Mouse (Mus musculus) skeletal muscle tissue, postnatal 0 days (tissue): ENCODE results near the gene Tmem132e. TPM values are rescaled to one million over a fixed set of nuclear protein-coding genes. Genes with fewer than 3 reads are reported as not detected.

Experiments
- polyA plus RNA-seq: library from polyadenylated mRNA; unstranded; fragments of >200 nt; fragmentation: Nextera tagmentation; extraction: Ambion mirVana; gene quantifications from 2 replicates; pipeline ENCODE4 v1.2.1, GENCODE M21; 2015

Tmem132e gene
- polyA plus RNA-seq, result 0.13 and 0.43 TPM in 2 replicates

DNA sequence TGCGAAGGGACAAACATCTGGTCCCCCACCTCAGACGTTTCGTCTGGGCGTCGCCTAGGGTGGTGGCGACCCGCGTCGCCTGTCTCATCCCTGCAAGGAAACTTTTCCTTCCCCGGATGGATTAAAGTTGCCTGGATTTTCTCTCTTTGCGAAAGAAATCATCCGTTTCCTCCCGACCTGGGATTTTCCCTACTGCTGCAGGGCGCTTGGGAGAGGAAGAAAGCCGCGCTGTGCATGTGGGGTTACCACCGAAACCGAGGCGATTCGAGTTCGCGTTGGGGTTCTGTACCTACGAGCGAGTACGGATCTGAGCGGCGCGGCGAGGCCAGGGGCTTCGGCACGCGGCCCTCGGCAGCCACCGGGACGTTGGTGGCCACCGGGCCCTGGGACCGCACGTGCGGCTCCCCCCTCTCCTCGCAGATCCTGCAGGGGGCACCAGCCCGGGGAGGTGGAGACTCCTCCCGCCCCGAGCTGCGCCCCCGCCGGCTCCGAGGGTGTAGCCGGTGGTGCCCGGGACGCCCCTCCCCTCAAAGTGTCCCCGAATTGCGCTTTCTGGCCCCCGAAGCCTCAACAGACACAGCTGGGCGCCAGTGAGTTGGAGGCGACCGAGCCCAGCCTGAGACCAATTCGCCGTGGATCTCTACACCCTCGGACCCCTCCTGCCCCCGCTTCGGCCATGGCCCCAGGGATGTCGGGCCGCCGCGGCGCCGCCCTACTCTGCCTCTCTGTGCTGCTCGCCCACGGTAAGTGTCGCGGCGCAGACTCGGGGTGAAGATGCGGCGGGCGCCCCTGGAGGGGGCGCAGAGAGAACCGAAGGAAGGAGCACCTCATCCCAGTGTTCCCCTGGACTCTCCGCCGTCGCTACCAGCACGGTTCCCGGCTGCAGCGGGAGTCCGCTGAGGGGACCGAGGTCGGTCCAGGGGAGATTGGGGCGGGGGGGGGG lies at the start of gene Tmem132e:
Tmem132e (plus strand) TSS at position 530 of the 943 bp plus-strand sequence.

Other genes starting within 250 kb of the Tmem132e start
- gene Ccl1, start 83.2 kb upstream of the Tmem132e start, polyA plus RNA-seq, result 0.28 TPM in 1 of 2 replicates, not detected in the other